Mouse (Mus musculus) kidney, embryonic 16.5 days (tissue): Measurements from ENCODE around the gene Dock11. TPM values are rescaled to one million over a fixed set of nuclear protein-coding genes. Genes with fewer than 3 reads are reported as not detected.

ENCODE experiments used
- polyA plus RNA-seq: library from polyadenylated mRNA; unstranded; fragments of >200 nt; fragmentation: Nextera tagmentation; extraction: Ambion mirVana; gene quantifications from 2 replicates; pipeline ENCODE4 v1.2.1, GENCODE M21; 2015

The Dock11 gene
- polyA plus RNA-seq, 1 experiment from 2014 or later = 10.9 TPM

Other genes with a start within 250 kb of the Dock11 start
- 32.5 and 34.7 TPM in 2 replicates for gene Il13ra1, start 223.3 kb downstream of the Dock11 start, polyA plus RNA-seq